Mouse (Mus musculus): Measurements from ENCODE around the gene 9530002B09Rik. TPM values are rescaled to one million over a fixed set of nuclear protein-coding genes. Genes with fewer than 3 reads are reported as not detected.

Gene 9530002B09Rik
- total RNA-seq (2014; rRNA removed; ENCODE audit: low replicate concordance): not detected in 2 replicates
- not detected in 2 replicates for polyA plus RNA-seq (2015; fragmentation: Nextera tagmentation; extraction: Ambion mirVana)

GRCm38 (mm10) chr4:122688975-122689374, at the start of gene 9530002B09Rik:
9530002B09Rik (plus strand) TSS chr4:122689275.
- no peak within 1 kb of the TSS for H3K9ac ChIP-seq (replicated peaks; ENCODE audit: low read depth, low read length)

More at GRCm38 (mm10) chr4:122688975-122689374, at the start of gene 9530002B09Rik:
- Histone ChIP-seq H3K27me3 (ENCODE audit: control insufficient read depth, insufficient read depth, low read length) (no peaks in the 10 kb centered on the region), H3K27ac (ENCODE audit: low read depth) (no peak within 1 kb of the TSS), H3K9me3 (replicated peaks; ENCODE audit: control insufficient read depth, low read length) (no peaks in the 10 kb centered on the region), H3K4me1 (ENCODE audit: control insufficient read depth, insufficient read depth) (no peaks in the 10 kb centered on the region), H3K4me2 (ENCODE audit: low read depth, low read length) (no peak within 1 kb of the TSS), H3K36me3 (replicated peaks; ENCODE audit: control insufficient read depth, insufficient read depth, low read length) (no peaks in the 10 kb centered on the region), H3K4me3 (ENCODE audit: low read depth, low read length) (no peak within 1 kb of the TSS)
- TF ChIP-seq EP300 (IDR thresholded peaks at IDR 0.05; ENCODE audit: low read depth) (no peak), CTCF (IDR thresholded peaks at IDR 0.05; ENCODE audit: low read depth) (no peak)
- ATAC-seq (ENCODE audit: insufficient read depth, low read depth) (no peak), DNase-seq (ENCODE audit: low spot score) (no peak)

Other genes with a start within 250 kb of the 9530002B09Rik start
- gene Ppt1, start 147.0 kb downstream of the 9530002B09Rik start, total RNA-seq (2014; rRNA removed; ENCODE audit: low replicate concordance): 30.0 and 37.8 TPM in 2 replicates
- 42.9 and 45.2 TPM in 2 replicates for gene Ppt1, start 147.0 kb downstream of the 9530002B09Rik start, polyA plus RNA-seq (2015; fragmentation: Nextera tagmentation; extraction: Ambion mirVana)
- 59.6 and 73.0 TPM in 2 replicates for gene Cap1, start 196.8 kb downstream of the 9530002B09Rik start, total RNA-seq (2014; rRNA removed; ENCODE audit: low replicate concordance)
- 20.6 and 22.4 TPM in 2 replicates for gene Cap1, start 196.8 kb downstream of the 9530002B09Rik start, polyA plus RNA-seq (2015; fragmentation: Nextera tagmentation; extraction: Ambion mirVana)

Measured in heart, postnatal 0 days (tissue).